Mouse (Mus musculus): ENCODE data around the gene Rfxank. TPM values are rescaled to one million over a fixed set of nuclear protein-coding genes. Genes with fewer than 3 reads are reported as not detected.

Rfxank gene
- total RNA-seq, 1 experiment from 2014 or later = 17.6 TPM

DNA sequence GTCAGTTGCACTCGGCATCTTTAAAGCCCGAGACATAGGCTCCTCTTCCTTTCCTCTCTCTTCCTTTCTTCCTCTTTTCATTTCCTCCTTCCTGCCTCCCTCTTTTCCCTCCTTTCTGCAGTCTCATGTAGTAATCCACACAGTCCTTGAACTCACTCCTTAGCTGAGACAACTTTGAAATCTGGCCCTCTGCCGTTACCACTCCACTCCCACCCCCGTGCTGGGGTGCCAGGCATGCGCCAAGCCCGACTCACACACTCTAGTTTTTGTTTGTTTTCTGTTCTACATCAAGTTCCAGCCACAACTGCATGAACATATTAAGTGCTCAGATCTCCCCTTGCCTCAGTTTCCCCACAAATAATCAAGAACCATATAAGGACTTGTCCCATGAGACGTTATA lies 34.0 kb downstream of the Rfxank start:
- DNase-seq = no peak

- DNase-seq = peak; percentile 43
Measured at GRCm38 (mm10) chr8:70104506-70104905, 34.4 kb downstream of the Rfxank start.

DNA sequence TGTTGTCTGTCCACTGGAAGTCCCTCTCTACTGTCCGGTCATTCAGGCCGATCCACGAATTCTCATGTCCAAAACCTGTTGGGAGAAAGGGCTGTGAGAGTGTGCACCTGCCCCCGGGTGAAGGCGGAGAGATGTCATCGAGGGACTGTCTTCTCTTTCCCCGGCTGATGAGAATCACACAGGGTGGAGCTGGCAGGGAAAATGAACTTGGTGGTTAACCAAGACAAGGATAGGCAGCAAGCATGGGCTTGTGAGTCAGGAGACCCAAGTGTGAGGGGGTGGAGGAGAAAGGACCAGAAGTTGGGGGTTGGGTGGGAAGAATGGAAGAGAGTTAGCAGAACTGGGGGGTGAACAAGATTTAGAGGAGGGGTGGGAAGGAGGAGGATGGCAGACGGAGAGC lies 38.7 kb downstream of the Rfxank start:
- no peak for DNase-seq

GRCm38 (mm10) chr8:70099276-70099675 lies 39.7 kb downstream of the Rfxank start:
- DNase-seq = no peak

DNA sequence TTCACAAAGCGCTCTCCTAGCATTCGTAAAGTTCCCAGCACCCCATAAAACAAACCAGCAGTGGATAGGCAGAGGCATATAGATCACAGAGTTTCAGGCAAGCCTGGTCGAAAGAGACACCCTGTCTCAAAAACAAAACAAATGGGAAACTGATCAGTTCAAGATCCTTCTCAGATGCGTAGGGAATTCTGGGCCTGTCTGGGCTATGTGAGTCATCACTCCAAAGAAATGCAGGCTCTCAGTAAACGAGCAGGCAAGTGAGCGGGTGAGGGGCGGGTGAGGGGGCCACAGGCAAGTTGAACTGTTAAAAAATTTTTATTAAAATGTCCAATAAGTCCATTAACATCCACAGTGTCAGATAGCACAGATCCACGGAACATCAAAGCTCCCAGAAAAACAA lies 46.2 kb downstream of the Rfxank start:
- no peak for DNase-seq

DNA sequence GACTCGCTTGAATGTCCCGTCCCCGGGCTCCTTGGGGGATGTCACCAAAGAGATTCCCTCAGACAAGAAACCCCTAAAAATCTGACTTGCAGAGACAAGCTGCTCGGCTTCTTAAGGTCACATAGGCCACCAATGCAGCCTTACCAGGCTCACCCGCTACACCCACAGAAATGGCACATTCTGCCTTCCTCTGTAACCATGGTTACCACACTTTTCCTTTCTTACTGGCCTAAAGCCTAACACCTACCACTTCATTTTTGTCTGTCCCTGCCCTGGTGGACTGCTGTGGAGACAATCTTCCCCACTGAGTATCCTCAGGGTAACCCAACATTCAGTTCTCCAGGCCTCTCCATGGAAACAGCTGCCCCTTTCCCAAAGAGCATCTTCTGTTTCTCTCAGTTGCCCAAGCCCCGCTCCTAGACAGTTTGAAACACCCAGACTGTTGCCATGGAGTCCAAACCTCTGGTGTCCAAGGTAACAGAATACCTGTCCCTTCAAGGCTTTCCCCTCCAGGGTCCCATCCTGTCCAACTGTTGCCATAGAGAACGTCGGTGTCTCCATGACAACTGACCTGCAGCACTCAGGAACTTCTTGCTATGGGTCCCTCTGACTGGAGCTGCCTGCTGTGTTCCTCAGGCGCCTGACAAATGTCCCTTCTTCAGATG lies 49.5 kb downstream of the Rfxank start:
- no peak for DNase-seq

DNA sequence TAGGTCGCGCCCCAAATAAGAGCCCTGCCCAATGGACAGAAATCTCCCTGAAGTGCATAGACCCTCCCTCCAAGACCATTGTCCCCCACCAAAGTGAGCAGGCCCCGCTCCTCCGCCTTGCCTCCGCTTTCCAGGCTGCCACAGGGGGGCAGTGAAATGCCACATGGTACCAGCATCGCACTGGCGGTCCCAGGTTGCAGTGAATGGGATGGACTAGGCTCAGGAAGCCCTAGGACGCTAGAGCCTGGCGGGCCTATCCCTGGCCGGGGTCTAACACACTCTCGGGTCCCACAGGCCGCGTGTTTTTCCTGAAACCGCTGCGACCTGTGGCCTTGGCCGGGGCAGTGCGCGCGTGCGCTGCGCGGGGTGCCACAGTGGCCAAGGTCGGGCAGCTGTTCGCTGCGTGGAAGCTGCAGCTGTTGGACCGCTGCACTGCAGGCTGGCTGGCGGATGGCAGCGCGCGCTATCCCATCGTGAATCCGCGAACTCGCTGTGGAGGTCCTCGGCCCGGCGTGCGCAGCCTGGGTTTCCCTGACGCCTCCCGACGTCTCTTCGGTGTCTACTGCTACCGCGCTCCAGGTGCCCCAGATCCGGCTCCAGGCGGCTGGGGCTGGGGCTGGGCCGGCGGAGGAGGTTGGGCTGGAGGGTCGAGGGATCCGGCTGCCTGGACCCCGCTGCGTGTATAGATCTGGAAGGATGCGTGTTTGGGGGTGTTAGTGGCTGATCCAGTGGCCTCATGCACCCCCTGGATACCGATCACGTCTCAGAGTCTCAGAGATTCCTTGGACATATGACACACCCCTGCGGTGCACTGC lies 50.9 kb downstream of the Rfxank start:
- peak; percentile 50 for DNase-seq

GRCm38 (mm10) chr8:70087237-70087636 lies 51.7 kb downstream of the Rfxank start:
- no peak for DNase-seq

DNA sequence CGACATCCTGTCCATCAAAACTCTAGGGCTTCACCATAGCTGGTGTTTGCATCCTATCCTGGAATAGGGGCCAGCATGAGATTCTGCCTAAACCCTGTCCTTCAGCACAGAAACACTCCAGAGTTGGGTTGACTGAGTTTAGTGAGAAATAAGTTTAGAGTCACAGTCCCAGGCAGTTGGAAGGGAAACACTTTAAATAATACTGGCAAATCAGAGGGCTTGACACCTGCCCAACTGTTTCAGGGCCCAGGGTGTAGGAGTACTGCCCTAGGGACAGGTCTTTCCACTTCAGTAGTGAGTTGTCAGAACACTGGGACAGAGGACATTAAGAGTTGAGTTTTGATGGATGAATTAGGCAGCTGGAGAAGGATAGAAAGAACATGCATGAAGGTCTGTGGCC lies 52.8 kb downstream of the Rfxank start:
- no peak for DNase-seq

GRCm38 (mm10) chr8:70084191-70085065 lies 54.5 kb downstream of the Rfxank start:
- peak; percentile 15 for DNase-seq

- DNase-seq = peak; percentile 74
Measured at GRCm38 (mm10) chr8:70083285-70083684, 55.7 kb downstream of the Rfxank start, which contains the start of gene Hapln4. TSS of gene Hapln4 (plus strand) at chr8:70083457.

DNA sequence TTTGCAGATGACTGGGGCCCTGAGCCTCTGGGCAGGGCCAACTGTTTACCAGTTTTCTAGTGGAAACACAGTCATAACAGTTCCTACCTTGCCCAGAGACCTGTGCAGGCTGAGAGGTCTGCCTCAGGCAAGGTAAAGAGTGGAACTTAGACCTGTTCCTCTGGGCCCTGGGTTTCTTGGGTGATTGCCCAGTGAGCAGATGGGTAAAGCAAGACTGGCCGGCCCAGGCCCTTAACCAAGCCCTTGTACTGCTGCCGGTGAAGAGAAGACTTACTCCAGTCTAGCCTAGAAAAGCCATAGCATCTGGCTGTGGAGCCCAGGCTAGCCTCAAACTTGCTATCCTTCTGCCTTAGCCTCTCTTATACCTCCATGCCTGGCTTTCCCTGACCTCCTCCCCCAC lies 57.0 kb downstream of the Rfxank start:
- DNase-seq = no peak

Small RNA genes within 50 kb of the gene (microRNA-seq; reads per million reads assigned to microRNA genes)
- gene Mir7066 = 0 reads per million in 2 experiments

Other genes with a start within 250 kb of the Rfxank start
- 0.24 TPM in 1 of 2 replicates, not detected in the other for gene Tssk6, start 237.0 kb downstream of the Rfxank start, total RNA-seq (2021)
- gene Ndufa13, start 236.6 kb downstream of the Rfxank start, total RNA-seq (2021) = 158 TPM in 2 replicates
- 1.7 and 4.5 TPM in 2 replicates for gene Yjefn3, start 236.4 kb downstream of the Rfxank start, total RNA-seq (2021)
- gene Gatad2a, start 142.8 kb downstream of the Rfxank start, total RNA-seq (2021) = 95.6 and 104 TPM in 2 replicates
- 66.7 and 73.9 TPM in 2 replicates for gene Mau2, start 96.4 kb downstream of the Rfxank start, total RNA-seq (2021)
- gene Sugp1, start 96.3 kb downstream of the Rfxank start, total RNA-seq (2021) = 30.8 and 37.0 TPM in 2 replicates
- 0.43 and 1.9 TPM in 2 replicates for gene Tm6sf2, start 66.2 kb downstream of the Rfxank start, total RNA-seq (2021)
- 0.12 and 0.43 TPM in 2 replicates for gene Hapln4, start 55.7 kb downstream of the Rfxank start, total RNA-seq (2021)
- 0.29 and 0.30 TPM in 2 replicates for gene Ncan, start 18.3 kb downstream of the Rfxank start, total RNA-seq (2021)
- 21.1 and 21.3 TPM in 2 replicates for gene Nr2c2ap, start 7.8 kb downstream of the Rfxank start, total RNA-seq (2021)
- gene Borcs8, start 345 bp upstream of the Rfxank start, total RNA-seq (2021) = 70.3 and 71.8 TPM in 2 replicates
- 0.79 TPM in 1 of 2 replicates, not detected in the other for gene Mef2b, start 557 bp upstream of the Rfxank start, total RNA-seq (2021)
- gene Tmem161a, start 33.2 kb upstream of the Rfxank start, total RNA-seq (2021) = 55.6 and 76.6 TPM in 2 replicates
- gene Slc25a42, start 73.2 kb upstream of the Rfxank start, total RNA-seq (2021) = 57.7 and 65.6 TPM in 2 replicates
- 45.2 and 50.7 TPM in 2 replicates for gene Sugp2, start 95.1 kb upstream of the Rfxank start, total RNA-seq (2021)
- gene Armc6, start 95.3 kb upstream of the Rfxank start, total RNA-seq (2021) = 11.3 and 20.8 TPM in 2 replicates
- gene Homer3, start 143.7 kb upstream of the Rfxank start, total RNA-seq (2021) = 20.2 and 23.0 TPM in 2 replicates
- gene Ddx49, start 163.3 kb upstream of the Rfxank start, total RNA-seq (2021) = 50.1 and 64.7 TPM in 2 replicates
- 184 and 238 TPM in 2 replicates for gene Cope, start 163.4 kb upstream of the Rfxank start, total RNA-seq (2021)
- 2.9 and 3.4 TPM in 2 replicates for gene Cers1, start 176.6 kb upstream of the Rfxank start, total RNA-seq (2021)
- 2.0 TPM in 1 of 2 replicates, not detected in the other for gene Gdf1, start 190.7 kb upstream of the Rfxank start, total RNA-seq (2021)
- gene Upf1, start 214.1 kb upstream of the Rfxank start, total RNA-seq (2021) = 71.3 and 76.9 TPM in 2 replicates
- 0.27 TPM in 1 of 2 replicates, not detected in the other for gene Comp, start 234.4 kb upstream of the Rfxank start, total RNA-seq (2021)

All from adrenal gland, postnatal 25 days (tissue).